Mouse (Mus musculus): Measurements from ENCODE around the gene Arhgef1. TPM values are rescaled to one million over a fixed set of nuclear protein-coding genes. Genes with fewer than 3 reads are reported as not detected.

Arhgef1 gene
- polyA plus RNA-seq, 1 experiment from 2014 or later = 47.0 TPM

GRCm38 (mm10) chr7:24970341-24970740 is 67.6 kb downstream of the Arhgef1 start:
- Histone ChIP-seq H3K4me1 (ENCODE audit: control insufficient read depth, insufficient read depth, low read depth, low read length) (peaks cover 11% of the 10 kb centered on the region), H3K27me3 (replicated peaks; ENCODE audit: control insufficient read depth, insufficient read depth, low read length) (no peaks in the 10 kb centered on the region), H3K9ac (ENCODE audit: low read depth, low read length) (no peak overlapping the region), H3K4me3 (ENCODE audit: low read length) (no peak overlapping the region), H3K9me3 (ENCODE audit: control insufficient read depth, low read length) (no peaks in the 10 kb centered on the region), H3K36me3 (ENCODE audit: control insufficient read depth, insufficient read depth, low read length) (no peaks in the 10 kb centered on the region; the same call in 1 of the 2 replicates), H3K27ac (ENCODE audit: low read depth, low read length) (no peak overlapping the region), H3K4me2 (ENCODE audit: low read length) (no peak overlapping the region)
- 96% methylated on average over 3 of the region's 3 CpGs for WGBS
- ATAC-seq = no peak

GRCm38 (mm10) chr7:24971261-24971971 is 68.7 kb downstream of the Arhgef1 start:
- Histone ChIP-seq H3K27me3 (replicated peaks; ENCODE audit: control insufficient read depth, insufficient read depth, low read length) (no peaks in the 10 kb centered on the region), H3K27ac (ENCODE audit: low read depth, low read length) (peak overlapping the region; percentile 83), H3K9me3 (ENCODE audit: control insufficient read depth, low read length) (no peaks in the 10 kb centered on the region), H3K4me3 (ENCODE audit: low read length) (peak overlapping the region; percentile 76), H3K4me2 (ENCODE audit: low read length) (peak overlapping the region; percentile 86), H3K9ac (ENCODE audit: low read depth, low read length) (peak overlapping the region; percentile 90), H3K36me3 (ENCODE audit: control insufficient read depth, insufficient read depth, low read length) (no peaks in the 10 kb centered on the region; the same call in 1 of the 2 replicates), H3K4me1 (ENCODE audit: control insufficient read depth, insufficient read depth, low read depth, low read length) (peaks cover 11% of the 10 kb centered on the region)
- WGBS = 7% methylated on average over 19 of the region's 19 CpGs
- peak; percentile 3 for ATAC-seq

- no peaks in the 10 kb centered on the region for H3K9me3 ChIP-seq (ENCODE audit: control insufficient read depth, low read length)
- H3K27ac ChIP-seq (ENCODE audit: low read depth, low read length) = peak within 1 kb of the TSS; percentile 83
- ATAC-seq = peak; percentile 92
- under 1% methylated on average over 42 of the region's 45 CpGs for WGBS
- H3K9ac ChIP-seq (ENCODE audit: low read depth, low read length) = peak within 1 kb of the TSS; percentile 90
- peak within 1 kb of the TSS; percentile 86 for H3K4me2 ChIP-seq (ENCODE audit: low read length)
- H3K4me1 ChIP-seq (ENCODE audit: control insufficient read depth, insufficient read depth, low read depth, low read length) = peaks cover 11% of the 10 kb centered on the region
- no peaks in the 10 kb centered on the region; the same call in 1 of the 2 replicates for H3K36me3 ChIP-seq (ENCODE audit: control insufficient read depth, insufficient read depth, low read length)
- H3K4me3 ChIP-seq (ENCODE audit: low read length) = peak within 1 kb of the TSS; percentile 76
- H3K27me3 ChIP-seq (replicated peaks; ENCODE audit: control insufficient read depth, insufficient read depth, low read length) = no peaks in the 10 kb centered on the region
These were observed 69.5 kb downstream of the Arhgef1 start, which contains the start of gene Rabac1 for GRCm38 (mm10) chr7:24971972-24972893. Gene Rabac1 (minus strand): TSS chr7:24972754.

- peaks cover 11% of the 10 kb centered on the region for H3K4me1 ChIP-seq (ENCODE audit: control insufficient read depth, insufficient read depth, low read depth, low read length)
- no peak overlapping the region for H3K9ac ChIP-seq (ENCODE audit: low read depth, low read length)
- H3K27ac ChIP-seq (ENCODE audit: low read depth, low read length) = no peak overlapping the region
- ATAC-seq = no peak
- no peaks in the 10 kb centered on the region for H3K27me3 ChIP-seq (replicated peaks; ENCODE audit: control insufficient read depth, insufficient read depth, low read length)
- H3K9me3 ChIP-seq (ENCODE audit: control insufficient read depth, low read length) = no peaks in the 10 kb centered on the region
- H3K4me3 ChIP-seq (ENCODE audit: low read length) = no peak overlapping the region
- H3K4me2 ChIP-seq (ENCODE audit: low read length) = no peak overlapping the region
- H3K36me3 ChIP-seq (ENCODE audit: control insufficient read depth, insufficient read depth, low read length) = peaks cover 1% of the 10 kb centered on the region
- WGBS = 79% methylated on average over 4 of the region's 4 CpGs
These were observed 70.5 kb downstream of the Arhgef1 start for GRCm38 (mm10) chr7:24973208-24973607.

- Histone ChIP-seq H3K27ac (ENCODE audit: low read depth, low read length) (no peak overlapping the region), H3K9ac (ENCODE audit: low read depth, low read length) (no peak overlapping the region), H3K4me2 (ENCODE audit: low read length) (no peak overlapping the region), H3K9me3 (ENCODE audit: control insufficient read depth, low read length) (no peaks in the 10 kb centered on the region), H3K27me3 (replicated peaks; ENCODE audit: control insufficient read depth, insufficient read depth, low read length) (no peaks in the 10 kb centered on the region), H3K4me1 (ENCODE audit: control insufficient read depth, insufficient read depth, low read depth, low read length) (peaks cover 11% of the 10 kb centered on the region), H3K36me3 (ENCODE audit: control insufficient read depth, insufficient read depth, low read length) (peaks cover 6% of the 10 kb centered on the region), H3K4me3 (ENCODE audit: low read length) (no peak overlapping the region)
- no peak for ATAC-seq
- WGBS = 80% methylated on average over 5 of the region's 5 CpGs
These were observed 71.2 kb downstream of the Arhgef1 start for GRCm38 (mm10) chr7:24973902-24974301.

GRCm38 (mm10) chr7:24974893-24975595 is 72.3 kb downstream of the Arhgef1 start:
- Histone ChIP-seq H3K27ac (ENCODE audit: low read depth, low read length) (no peak overlapping the region), H3K36me3 (ENCODE audit: control insufficient read depth, insufficient read depth, low read length) (peaks cover 17% of the 10 kb centered on the region), H3K4me3 (ENCODE audit: low read length) (no peak overlapping the region), H3K9ac (ENCODE audit: low read depth, low read length) (no peak overlapping the region), H3K4me2 (ENCODE audit: low read length) (no peak overlapping the region), H3K9me3 (ENCODE audit: control insufficient read depth, low read length) (no peaks in the 10 kb centered on the region), H3K4me1 (ENCODE audit: control insufficient read depth, insufficient read depth, low read depth, low read length) (peaks cover 11% of the 10 kb centered on the region), H3K27me3 (replicated peaks; ENCODE audit: control insufficient read depth, insufficient read depth, low read length) (no peaks in the 10 kb centered on the region)
- no peak for ATAC-seq
- WGBS = 32% methylated on average over 9 of the region's 9 CpGs

Small RNA genes lying within 50 kb of the gene (microRNA-seq; reads per million reads assigned to microRNA genes)
- 0.62 reads per million for gene Mir7046

Other genes starting within 250 kb of the Arhgef1 start
- gene Tex101, start 226.2 kb upstream of the Arhgef1 start, polyA plus RNA-seq (2015; fragmentation: Nextera tagmentation; extraction: Ambion mirVana) = not detected in 2 replicates
- not detected in 2 replicates for gene BC049730, start 193.7 kb upstream of the Arhgef1 start, polyA plus RNA-seq (2015; fragmentation: Nextera tagmentation; extraction: Ambion mirVana)
- not detected in 2 replicates for gene Gm4763, start 176.0 kb upstream of the Arhgef1 start, polyA plus RNA-seq (2015; fragmentation: Nextera tagmentation; extraction: Ambion mirVana)
- gene Cd177, start 142.6 kb upstream of the Arhgef1 start, polyA plus RNA-seq (2015; fragmentation: Nextera tagmentation; extraction: Ambion mirVana) = 0.20 and 0.52 TPM in 2 replicates
- gene Ceacam10, start 125.7 kb upstream of the Arhgef1 start, polyA plus RNA-seq (2015; fragmentation: Nextera tagmentation; extraction: Ambion mirVana) = 0.40 and 0.69 TPM in 2 replicates
- gene Gm9844, start 40.7 kb upstream of the Arhgef1 start, polyA plus RNA-seq (2015; fragmentation: Nextera tagmentation; extraction: Ambion mirVana) = 21.4 and 53.5 TPM in 2 replicates
- 0.21 and 0.29 TPM in 2 replicates for gene Lypd4, start 33.0 kb upstream of the Arhgef1 start, polyA plus RNA-seq (2015; fragmentation: Nextera tagmentation; extraction: Ambion mirVana)
- 0.30 and 0.47 TPM in 2 replicates for gene Dmrtc2, start 32.9 kb upstream of the Arhgef1 start, polyA plus RNA-seq (2015; fragmentation: Nextera tagmentation; extraction: Ambion mirVana)
- 1,005 and 1,089 TPM in 2 replicates for gene Rps19, start 18.5 kb upstream of the Arhgef1 start, polyA plus RNA-seq (2015; fragmentation: Nextera tagmentation; extraction: Ambion mirVana)
- gene Cd79a, start 5.5 kb upstream of the Arhgef1 start, polyA plus RNA-seq (2015; fragmentation: Nextera tagmentation; extraction: Ambion mirVana) = 0.34 and 0.39 TPM in 2 replicates
- 4.6 and 5.2 TPM in 2 replicates for gene Gm4881, start 41.6 kb downstream of the Arhgef1 start, polyA plus RNA-seq (2015; fragmentation: Nextera tagmentation; extraction: Ambion mirVana)
- gene Rabac1, start 69.8 kb downstream of the Arhgef1 start, polyA plus RNA-seq (2015; fragmentation: Nextera tagmentation; extraction: Ambion mirVana) = 345 and 404 TPM in 2 replicates
- gene Atp1a3, start 103.0 kb downstream of the Arhgef1 start, polyA plus RNA-seq (2015; fragmentation: Nextera tagmentation; extraction: Ambion mirVana) = 678 and 702 TPM in 2 replicates
- gene Grik5, start 169.4 kb downstream of the Arhgef1 start, polyA plus RNA-seq (2015; fragmentation: Nextera tagmentation; extraction: Ambion mirVana) = 12.5 and 15.8 TPM in 2 replicates
- gene Zfp574, start 169.7 kb downstream of the Arhgef1 start, polyA plus RNA-seq (2015; fragmentation: Nextera tagmentation; extraction: Ambion mirVana) = 30.0 and 39.7 TPM in 2 replicates